ENCODE assay signal across 28 mouse cellular contexts in the genomic region with DNA sequence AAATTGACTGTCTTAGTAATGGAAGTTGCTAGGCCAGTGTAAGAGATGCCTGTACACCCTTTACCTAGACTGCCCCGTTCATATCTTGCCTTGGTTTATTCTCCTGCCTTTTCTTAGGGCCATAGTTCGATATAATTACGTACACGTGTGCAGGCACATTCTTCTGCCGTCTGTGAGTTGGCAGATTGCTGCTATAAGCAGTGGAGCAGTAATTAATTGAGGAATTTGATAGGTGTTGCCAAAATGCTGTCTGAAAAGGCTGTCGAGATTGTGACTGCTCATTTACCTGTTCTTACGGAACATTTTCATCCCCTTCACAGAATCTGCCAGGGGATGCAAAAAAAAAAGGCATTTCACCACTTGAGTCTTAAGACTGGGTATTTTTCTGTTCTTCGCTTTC.
DNase-seq lines count a peak whose midpoint lies in the region; ATAC-seq lines count a peak whose summit lies in the region.
"Had no signal": no experiment of that assay in that cellular context is flagged by ENCODE, and none has a peak within 500 bp of the region (broad histone marks: within the 10 kb centered on the region; RNA-seq: fewer than 3 reads in every experiment).

No protein-coding gene starts in this region.

- H3K4me3 ChIP-seq in embryonic facial prominence, embryonic 14.5 days (ENCODE audit: low read depth, low read length) = no peak overlapping the region
- H3K4me3 ChIP-seq in embryonic facial prominence, embryonic 10.5 days = no peak overlapping the region
- H3K4me3 ChIP-seq in forebrain, embryonic 14.5 days (ENCODE audit: low read depth, low read length) = no peak overlapping the region
- no peak overlapping the region for H3K4me3 ChIP-seq in forebrain, embryonic 12.5 days (replicated peaks)
- H3K4me3 ChIP-seq in forebrain, embryonic 16.5 days (replicated peaks; ENCODE audit: low read length) = no peak overlapping the region
- H3K4me3 ChIP-seq: embryonic facial prominence, embryonic 15.5 days; gastrocnemius, adult 2 months; heart, embryonic 12.5 days; heart, embryonic 15.5 days; hindbrain, embryonic 10.5 days; hindbrain, embryonic 13.5 days; intestine, embryonic 15.5 days had no signal

- H3K4me1 ChIP-seq in embryonic facial prominence, embryonic 14.5 days (ENCODE audit: control insufficient read depth, insufficient read depth, low read length) = no peaks in the 10 kb centered on the region
- no peaks in the 10 kb centered on the region for H3K4me1 ChIP-seq in embryonic facial prominence, embryonic 10.5 days
- no peaks in the 10 kb centered on the region for H3K4me1 ChIP-seq in forebrain, embryonic 14.5 days (ENCODE audit: control insufficient read depth, insufficient read depth, low read length)
- H3K4me1 ChIP-seq in forebrain, embryonic 12.5 days = no peaks in the 10 kb centered on the region
- H3K4me1 ChIP-seq in forebrain, embryonic 16.5 days (replicated peaks; ENCODE audit: control insufficient read depth, insufficient read depth, low read length) = peaks cover 3% of the 10 kb centered on the region; the same call in 1 of the 2 replicates
- H3K4me1 ChIP-seq: hindbrain, embryonic 10.5 days; hindbrain, embryonic 13.5 days; intestine, embryonic 15.5 days had no signal

- DNase-seq in embryonic facial prominence, embryonic 14.5 days (ENCODE audit: low spot score) = peak; percentile 41
- DNase-seq in embryonic facial prominence, embryonic 10.5 days (ENCODE audit: low spot score) = no peak
- peak; percentile 61 for DNase-seq in forebrain, embryonic 14.5 days (ENCODE audit: low spot score)
- DNase-seq in Muller cell, postnatal 12 days (ENCODE audit: inconsistent ontology term) = peak; percentile 23
- DNase-seq in gastrocnemius, postnatal 25 days = no peak
- DNase-seq in right cerebral cortex, postnatal 25 days = no peak
- DNase-seq: adrenal gland, adult 2 months; adrenal gland, postnatal 14 days; cerebellum, adult 11-12 months; cerebellum, adult 8-10 months; cerebellum, postnatal 36 days; embryo, embryonic 11 days; gastrocnemius, adult 2 months; gastrocnemius, postnatal 14 days; heart, adult 18-20 months; heart, postnatal 10 days; heart, postnatal 36 days; kidney, adult 11 months had no signal

- peaks cover 39% of the 10 kb centered on the region for H3K36me3 ChIP-seq in embryonic facial prominence, embryonic 14.5 days (ENCODE audit: control insufficient read depth, insufficient read depth, low read length)
- peaks cover 69% of the 10 kb centered on the region for H3K36me3 ChIP-seq in embryonic facial prominence, embryonic 10.5 days (replicated peaks)
- 0 out of 2 replicates have a peak, but pooled peaks cover 4% of the 10 kb centered on the region for H3K36me3 ChIP-seq in forebrain, embryonic 14.5 days (ENCODE audit: control insufficient read depth, insufficient read depth, low read length)
- peaks cover 26% of the 10 kb centered on the region; the same call in 1 of the 2 replicates for H3K36me3 ChIP-seq in forebrain, embryonic 12.5 days (replicated peaks)
- H3K36me3 ChIP-seq in forebrain, embryonic 16.5 days (ENCODE audit: control insufficient read depth, insufficient read depth) = no peaks in the 10 kb centered on the region

- 54% methylated on average over 8 of the region's 8 CpGs for WGBS in embryonic facial prominence, embryonic 14.5 days
- WGBS in embryonic facial prominence, embryonic 10.5 days = 76% methylated on average over 8 of the region's 8 CpGs
- WGBS in forebrain, embryonic 14.5 days = 35% methylated on average over 8 of the region's 8 CpGs
- 63% methylated on average over 8 of the region's 8 CpGs for WGBS in forebrain, embryonic 12.5 days
- whole genome bisulfite sequencing in forebrain, embryonic 16.5 days = 41% methylated on average over 8 of the region's 8 CpGs

- H3K9me3 ChIP-seq in embryonic facial prominence, embryonic 14.5 days (ENCODE audit: control insufficient read depth, low read length) = no peaks in the 10 kb centered on the region
- no peaks in the 10 kb centered on the region for H3K9me3 ChIP-seq in embryonic facial prominence, embryonic 10.5 days
- no peaks in the 10 kb centered on the region for H3K9me3 ChIP-seq in forebrain, embryonic 14.5 days (replicated peaks; ENCODE audit: control insufficient read depth, low read length)
- no peaks in the 10 kb centered on the region for H3K9me3 ChIP-seq in forebrain, embryonic 12.5 days
- H3K9me3 ChIP-seq in forebrain, embryonic 16.5 days (ENCODE audit: control insufficient read depth, low read length) = no peaks in the 10 kb centered on the region
- H3K9me3 ChIP-seq: embryonic facial prominence, embryonic 15.5 days; heart, embryonic 12.5 days; heart, embryonic 15.5 days; hindbrain, embryonic 10.5 days; hindbrain, embryonic 13.5 days; intestine, embryonic 15.5 days had no signal

- no peak overlapping the region for H3K9ac ChIP-seq in embryonic facial prominence, embryonic 14.5 days (ENCODE audit: low read depth, low read length)
- H3K9ac ChIP-seq in forebrain, embryonic 14.5 days (ENCODE audit: low read length) = no peak overlapping the region
- no peak overlapping the region for H3K9ac ChIP-seq in forebrain, embryonic 12.5 days
- H3K9ac ChIP-seq in forebrain, embryonic 16.5 days (replicated peaks; ENCODE audit: low read depth, low read length) = no peak overlapping the region
- H3K9ac ChIP-seq: embryonic facial prominence, embryonic 15.5 days; heart, embryonic 12.5 days; heart, embryonic 15.5 days; hindbrain, embryonic 13.5 days; intestine, embryonic 15.5 days had no signal

- H3K4me2 ChIP-seq in embryonic facial prominence, embryonic 14.5 days (ENCODE audit: low read depth, low read length) = no peak overlapping the region
- H3K4me2 ChIP-seq in forebrain, embryonic 14.5 days (ENCODE audit: low read length) = no peak overlapping the region
- no peak overlapping the region for H3K4me2 ChIP-seq in forebrain, embryonic 12.5 days
- no peak overlapping the region for H3K4me2 ChIP-seq in forebrain, embryonic 16.5 days (ENCODE audit: low read length)
- H3K4me2 ChIP-seq: embryonic facial prominence, embryonic 15.5 days; heart, embryonic 12.5 days; heart, embryonic 15.5 days; hindbrain, embryonic 13.5 days; intestine, embryonic 15.5 days had no signal

- H3K27me3 ChIP-seq in embryonic facial prominence, embryonic 14.5 days (replicated peaks; ENCODE audit: control insufficient read depth, insufficient read depth, low read length) = no peaks in the 10 kb centered on the region
- H3K27me3 ChIP-seq in embryonic facial prominence, embryonic 10.5 days (replicated peaks; ENCODE audit: low read depth, poor library complexity, severe bottlenecking) = no peaks in the 10 kb centered on the region
- no peaks in the 10 kb centered on the region for H3K27me3 ChIP-seq in forebrain, embryonic 14.5 days (replicated peaks; ENCODE audit: control insufficient read depth, insufficient read depth, low read length)
- H3K27me3 ChIP-seq in forebrain, embryonic 12.5 days = no peaks in the 10 kb centered on the region
- no peaks in the 10 kb centered on the region for H3K27me3 ChIP-seq in forebrain, embryonic 16.5 days (replicated peaks; ENCODE audit: control insufficient read depth, insufficient read depth, low read length)
- H3K27me3 ChIP-seq: embryonic facial prominence, embryonic 15.5 days; heart, embryonic 12.5 days; heart, embryonic 15.5 days; hindbrain, embryonic 13.5 days; intestine, embryonic 15.5 days; Patski had no signal

- no peak overlapping the region for H3K27ac ChIP-seq in embryonic facial prominence, embryonic 14.5 days (replicated peaks; ENCODE audit: low read depth, low read length)
- no peak overlapping the region for H3K27ac ChIP-seq in embryonic facial prominence, embryonic 10.5 days (replicated peaks)
- H3K27ac ChIP-seq in forebrain, embryonic 14.5 days (ENCODE audit: low read depth, low read length) = no peak overlapping the region
- H3K27ac ChIP-seq in forebrain, embryonic 12.5 days = no peak overlapping the region
- no peak overlapping the region for H3K27ac ChIP-seq in forebrain, embryonic 16.5 days (ENCODE audit: low read length)
- H3K27ac ChIP-seq: embryonic facial prominence, embryonic 15.5 days; gastrocnemius, adult 2 months; heart, embryonic 15.5 days; hindbrain, embryonic 10.5 days; hindbrain, embryonic 13.5 days; intestine, embryonic 15.5 days had no signal

- peak; percentile 41; the same call in 1 of the 2 replicates for ATAC-seq in embryonic facial prominence, embryonic 14.5 days (ENCODE audit: low read depth)
- ATAC-seq in forebrain, embryonic 14.5 days = peak; percentile 52; the same call in 1 of the 2 replicates
- no peak for ATAC-seq in forebrain, embryonic 12.5 days (ENCODE audit: low FRiP score)
- peak; percentile 40; the same call in 1 of the 2 replicates for ATAC-seq in forebrain, embryonic 16.5 days
- ATAC-seq: hindbrain, embryonic 16.5 days; intestine, embryonic 15.5 days; Patski had no signal

Comparison
In these comparisons a context has a peak if more than half of its experiments do, and no peak if none do; other contexts are left out.
1. DNase-seq: peak in embryonic facial prominence, embryonic 14.5 days (single experiment), forebrain, embryonic 14.5 days (single experiment) and Muller cell, postnatal 12 days (single experiment); none in embryonic facial prominence, embryonic 10.5 days (single experiment), gastrocnemius, postnatal 25 days (single experiment) and right cerebral cortex, postnatal 25 days (single experiment).